Mouse (Mus musculus) erythroblast, adult 5-6 weeks (primary cell): ENCODE measurements around the gene Abhd12b. TPM values are rescaled to one million over a fixed set of nuclear protein-coding genes. Genes with fewer than 3 reads are reported as not detected.

ENCODE experiments used
- total RNA-seq, 2 experiments: library from RNA; stranded (forward) in 1 of 2; stranded (reverse) in 1 of 2; fragments of 150-400 nt in 1 of 2; fragments of 200-764, 138-1000 nt in 1 of 2; gene quantifications; 2 replicates each; pipeline versions ENCODE4 v1.2.3 to v1.2.4; 2015 to 2017; ENCODE audit warnings: low replicate concordance in 2 of 2

Gene Abhd12b
- total RNA-seq, 2 experiments from 2014 or later, result not detected

Other genes starting within 250 kb of the Abhd12b start
- gene Sav1, start 167.1 kb upstream of the Abhd12b start, total RNA-seq (2015; ENCODE audit: low replicate concordance), result 55.0 and 80.0 TPM in 2 replicates
- gene Sav1, start 167.1 kb upstream of the Abhd12b start, total RNA-seq (2017; ENCODE audit: low replicate concordance), result 42.4 and 55.8 TPM in 2 replicates
- 25.7 and 43.9 TPM in 2 replicates for gene Nin, start 40.4 kb upstream of the Abhd12b start, total RNA-seq (2015; ENCODE audit: low replicate concordance)
- gene Nin, start 40.4 kb upstream of the Abhd12b start, total RNA-seq (2017; ENCODE audit: low replicate concordance), result 42.9 and 61.9 TPM in 2 replicates
- 47.1 and 49.9 TPM in 2 replicates for gene Pygl, start 77.3 kb downstream of the Abhd12b start, total RNA-seq (2015; ENCODE audit: low replicate concordance)
- 68.0 and 92.1 TPM in 2 replicates for gene Pygl, start 77.3 kb downstream of the Abhd12b start, total RNA-seq (2017; ENCODE audit: low replicate concordance)
- gene Trim9, start 193.5 kb downstream of the Abhd12b start, total RNA-seq (2015; ENCODE audit: low replicate concordance), result not detected in 2 replicates
- 0.34 TPM in 1 of 2 replicates, not detected in the other for gene Trim9, start 193.5 kb downstream of the Abhd12b start, total RNA-seq (2017; ENCODE audit: low replicate concordance)